Mouse (Mus musculus) CH12.LX (cell line): ENCODE measurements at regions not wholly inside any gene's neighbourhood (a gene's known extent, or its start where the extent isn't known, plus 50 kb on each side); places are given as distances from the start of the nearest gene placed in this dataset.

Experiments
- CTCF ChIP-seq, 2 experiments: IDR thresholded peaks in 1 of 2; conservative IDR thresholded peaks in 1 of 2; 2 replicates each; pipeline ENCODE4 v1.5.1; 2011 to 2012; ENCODE audit warnings: low read depth in 2 of 2, low read length in 2 of 2, improper control_type of control experiment in 1 of 2, inconsistent platforms in 1 of 2, mild to moderate bottlenecking in 1 of 2, moderate library complexity in 1 of 2
- E2F4 ChIP-seq: IDR thresholded peaks from 2 replicates; pipeline ENCODE4 v1.6.1; 2011; ENCODE audit warnings: low read depth, low read length, improper control_type of control experiment; ENCODE audit not compliant: insufficient replicate concordance

DNA sequence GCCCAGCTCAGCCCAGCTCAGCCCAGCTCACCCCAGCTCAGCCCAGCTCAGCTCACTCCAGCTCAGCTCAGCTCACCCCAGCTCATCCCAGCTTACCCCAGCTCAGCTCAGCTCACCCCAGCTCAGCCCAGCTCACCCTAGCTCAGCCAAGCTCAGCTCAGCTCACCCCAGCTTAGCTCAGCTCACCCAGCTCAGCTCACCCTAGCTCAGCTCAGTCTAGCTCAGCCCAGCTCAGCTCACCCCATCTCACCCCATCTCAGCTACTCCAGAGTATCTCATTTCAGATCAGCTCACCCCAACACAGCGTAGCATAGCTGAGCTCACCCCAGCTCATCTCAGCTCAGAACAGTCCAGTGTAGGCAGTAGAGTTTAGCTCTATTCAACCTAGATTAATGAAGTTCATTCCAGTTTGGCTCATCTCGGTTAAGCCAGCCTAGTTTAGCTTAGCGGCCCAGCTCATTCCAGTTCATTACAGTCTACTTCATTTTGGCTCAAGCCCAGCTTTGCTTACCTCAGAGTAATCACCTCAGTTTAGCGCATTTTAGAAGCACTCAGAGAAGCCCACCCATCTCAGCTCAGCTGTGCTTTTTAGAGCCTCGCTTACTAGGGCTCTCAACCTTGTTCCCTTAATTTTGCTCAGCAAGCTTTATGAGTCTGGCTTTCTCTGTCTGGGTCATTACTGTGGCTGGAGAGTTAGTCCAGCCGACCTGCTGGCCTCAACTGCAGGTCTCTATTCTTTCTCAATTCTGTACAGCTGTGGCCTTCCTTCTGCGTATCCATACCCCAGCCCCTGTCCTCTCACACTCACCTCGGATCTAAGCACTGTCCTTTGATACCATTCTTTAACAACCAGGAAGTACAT lies 63.9 kb upstream of the Adam6b start:
- TF ChIP-seq CTCF (conservative IDR thresholded peaks at IDR 0.05 in 1 of 2, IDR thresholded peaks at IDR 0.05 in 1 of 2; ENCODE audit: low read depth in 2 of 2, low read length in 2 of 2): no peak
- TF ChIP-seq E2F4: no peak
